Mouse (Mus musculus) liver, embryonic 12.5 days (tissue): ENCODE data around the gene Zfp442. TPM values are rescaled to one million over a fixed set of nuclear protein-coding genes. Genes with fewer than 3 reads are reported as not detected.

Source experiments
- polyA plus RNA-seq: library from polyadenylated mRNA; unstranded; fragments of >200 nt; fragmentation: Nextera tagmentation; extraction: Ambion mirVana; gene quantifications from 2 replicates; pipeline ENCODE4 v1.2.1, GENCODE M21; 2016

Gene Zfp442
- polyA plus RNA-seq, 1 experiment from 2014 or later = 2.1 TPM

Other genes with a start within 250 kb of the Zfp442 start
- 1.7 and 1.8 TPM in 2 replicates for gene Zfp937, start 233.4 kb downstream of the Zfp442 start, polyA plus RNA-seq
- gene Gm21994, start 195.9 kb downstream of the Zfp442 start, polyA plus RNA-seq = 1.9 and 2.5 TPM in 2 replicates
- not detected in 2 replicates for gene Gm14124, start 194.0 kb downstream of the Zfp442 start, polyA plus RNA-seq
- 1.2 and 1.3 TPM in 2 replicates for gene Gm10130, start 127.8 kb downstream of the Zfp442 start, polyA plus RNA-seq
- 1.5 and 1.8 TPM in 2 replicates for gene 3300002I08Rik, start 88.7 kb downstream of the Zfp442 start, polyA plus RNA-seq
- 0.13 and 0.19 TPM in 2 replicates for gene Zfp345, start 33.6 kb upstream of the Zfp442 start, polyA plus RNA-seq
- gene Cst7, start 118.9 kb upstream of the Zfp442 start, polyA plus RNA-seq = 3.6 and 3.7 TPM in 2 replicates
- gene Apmap, start 157.1 kb upstream of the Zfp442 start, polyA plus RNA-seq = 28.2 and 28.6 TPM in 2 replicates
- gene Acss1, start 217.0 kb upstream of the Zfp442 start, polyA plus RNA-seq = 47.4 and 53.8 TPM in 2 replicates
- not detected in 2 replicates for gene Vsx1, start 237.9 kb upstream of the Zfp442 start, polyA plus RNA-seq